Mouse (Mus musculus) regulatory T cell (primary cell): Measurements from ENCODE around the gene Rab4b.

ENCODE experiments used
- in situ Hi-C: fragments of 300-600 bp; cut with MboI, MseI; formaldehyde crosslinking; loops from one replicate; pipeline ENCODE4 v1.15.1; 2025; ENCODE audit warnings: high pct_unique_total_duplicates

Rab4b gene

GRCm38 (mm10) chr7:27185986-27186385 lies 7.3 kb upstream of the Rab4b start:
- in situ Hi-C loops, result loop anchor here (25.0 kb wide), 2 partner anchors 1499 to 1924 kb away; partner anchors contain the start of genes B9d2, Cic, Erf and Tgfb1

- in situ Hi-C loops, result loop anchor here (25.0 kb wide), 2 partner anchors 1498 to 1923 kb away; partner anchors contain the start of genes B9d2, Cic, Erf and Tgfb1
Observed at GRCm38 (mm10) chr7:27184964-27185363, 6.3 kb upstream of the Rab4b start.

DNA sequence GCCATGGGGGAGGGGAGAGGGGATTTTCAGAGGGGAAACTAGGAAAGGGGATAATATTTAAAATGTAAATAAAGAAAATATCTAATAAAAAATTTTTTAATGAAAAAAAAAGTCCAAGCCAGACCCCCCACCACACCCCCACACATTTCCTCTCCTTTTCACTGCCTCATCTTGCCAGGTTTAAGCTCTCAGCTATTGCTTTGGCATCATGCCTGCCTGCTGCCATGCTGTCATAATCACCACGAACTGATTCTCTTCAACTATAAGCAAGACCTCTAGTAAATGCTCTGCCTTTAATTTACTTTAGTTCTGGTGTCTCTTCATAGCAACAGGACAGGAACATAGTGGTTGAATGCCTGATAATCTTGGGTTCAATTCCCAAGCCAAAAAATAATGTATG lies 3.8 kb upstream of the Rab4b start:
- in situ Hi-C loops, result loop anchor here (25.0 kb wide), 2 partner anchors 1495 to 1920 kb away; partner anchors contain the start of genes B9d2, Cic, Erf and Tgfb1

DNA sequence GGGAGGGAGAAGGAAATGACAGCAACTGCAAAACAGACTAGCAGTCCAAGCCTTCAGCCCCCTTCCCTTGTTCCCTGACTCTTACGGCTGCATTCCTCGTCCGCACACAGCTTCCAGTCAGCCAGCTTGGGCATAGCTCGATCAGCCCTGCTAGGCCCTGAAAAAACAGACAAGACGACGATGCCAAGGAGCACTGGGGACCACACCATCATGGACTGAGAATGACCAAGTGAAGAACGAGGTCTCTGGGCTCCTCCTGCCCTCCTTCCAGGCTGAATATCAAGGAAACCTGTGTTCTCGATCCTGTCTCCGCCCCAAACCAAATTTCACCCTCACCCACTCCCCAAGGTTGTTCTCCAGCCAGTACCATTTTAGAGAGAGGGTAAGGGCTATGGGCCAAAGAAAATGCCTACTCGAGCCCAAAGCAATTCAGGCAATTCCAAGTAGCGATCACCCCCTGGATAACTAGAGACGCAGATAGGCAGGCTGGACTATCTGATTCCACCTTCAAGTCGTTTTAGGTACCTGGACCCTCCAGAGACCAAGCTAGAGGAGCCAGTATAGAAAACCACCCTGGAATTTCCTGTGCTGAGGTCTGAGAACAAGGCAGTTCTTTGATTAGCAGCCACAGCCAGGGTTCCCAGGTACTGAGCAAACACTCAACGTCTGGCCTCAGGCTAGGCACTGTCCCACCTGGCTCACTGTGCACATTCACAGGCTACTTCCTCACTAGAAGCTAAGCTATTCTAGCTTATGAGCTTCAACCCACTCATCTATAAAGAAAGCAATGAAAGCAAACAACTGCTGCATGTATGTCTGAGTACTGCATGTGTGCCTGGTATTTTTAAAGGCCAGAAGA lies 2.4 kb upstream of the Rab4b start, which contains the start of the genes Gm21983 and Mia:
Gene Gm21983 (minus strand): TSS at position 250 of the 859 bp plus-strand sequence.
Gene Mia (minus strand): TSS at position 321 of the 859 bp plus-strand sequence.
- in situ Hi-C loops, result loop anchor here (25.0 kb wide), 2 partner anchors 1494 to 1919 kb away; partner anchors contain the start of genes B9d2, Cic, Erf and Tgfb1

DNA sequence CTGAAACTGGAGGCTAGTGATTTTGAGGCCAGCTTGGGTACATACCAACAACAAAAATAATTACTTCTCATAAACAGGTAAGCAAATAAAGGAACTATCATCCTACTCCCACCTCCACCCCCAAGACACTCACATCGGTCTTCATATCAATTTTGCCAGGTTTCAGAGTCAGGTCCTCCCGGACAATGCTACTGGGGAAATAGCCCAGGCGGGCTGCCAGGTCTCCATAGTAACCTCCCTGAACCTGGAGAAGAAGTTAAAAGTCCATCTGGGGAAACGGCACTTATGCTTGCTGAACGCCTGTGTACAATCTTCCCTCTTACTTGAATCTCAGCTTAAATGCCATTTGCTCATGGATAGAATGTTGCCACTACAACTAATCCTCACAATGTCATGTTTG lies 1.3 kb upstream of the Rab4b start:
- in situ Hi-C loops, result loop anchor here (25.0 kb wide), 2 partner anchors 1493 to 1918 kb away; partner anchors contain the start of genes B9d2, Cic, Erf and Tgfb1

DNA sequence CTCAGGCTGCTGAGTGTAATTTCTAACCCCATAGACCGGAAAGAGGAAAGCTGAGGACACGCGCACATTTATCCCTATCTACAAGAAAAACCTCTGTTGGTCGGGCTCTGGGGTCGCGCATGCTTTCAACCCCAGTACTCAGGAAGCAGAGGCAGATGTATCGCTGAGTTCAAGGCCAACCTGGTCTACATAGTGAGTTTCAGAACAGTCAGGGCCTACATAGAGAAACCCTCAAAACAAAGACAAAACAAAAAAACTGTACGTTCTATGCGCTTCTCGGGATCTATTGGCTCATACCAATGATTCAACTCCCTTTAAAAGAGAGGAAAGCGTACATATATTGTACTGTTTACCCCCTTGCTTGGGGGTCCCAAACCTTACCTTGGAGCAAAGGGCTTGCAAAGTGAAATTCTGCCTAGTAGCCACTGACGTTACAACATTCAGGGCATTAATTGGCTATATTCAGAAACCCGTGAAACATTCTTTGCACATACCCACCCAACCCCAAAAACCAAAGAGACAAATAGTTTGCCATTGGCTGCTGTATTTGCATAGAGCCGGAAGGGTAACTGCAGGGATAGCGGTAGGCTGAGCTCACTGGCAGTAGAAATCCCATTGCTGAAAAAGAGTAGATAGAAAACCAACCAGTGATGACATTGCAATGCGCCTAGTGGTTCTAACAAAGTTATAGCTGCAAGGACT lies 672 bp upstream of the Rab4b start:
- in situ Hi-C loops, result loop anchor here (25.0 kb wide), 2 partner anchors 1492 to 1917 kb away; partner anchors contain the start of genes B9d2, Cic, Erf and Tgfb1

DNA sequence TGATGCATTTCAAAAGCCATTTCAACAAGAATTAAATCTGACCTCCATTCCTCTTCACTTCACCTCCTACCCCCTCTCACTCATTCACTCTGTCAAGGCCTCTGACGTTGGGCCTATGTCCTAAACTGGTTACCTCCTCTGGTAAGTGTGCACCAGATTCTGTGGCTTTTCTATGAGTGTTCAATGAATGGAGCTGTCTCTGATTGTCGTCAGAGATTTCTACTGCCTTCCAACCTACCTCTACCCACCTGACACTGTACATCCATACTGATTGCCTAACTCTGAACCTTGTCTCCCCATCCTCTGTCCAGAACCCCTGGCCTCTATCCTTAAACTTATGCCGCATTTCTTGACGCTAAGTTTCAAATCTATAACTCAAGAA lies 763 bp downstream of the Rab4b start:
- in situ Hi-C loops, result loop anchor here (25.0 kb wide), 2 partner anchors 1491 to 1916 kb away; partner anchors contain the start of genes B9d2, Cic, Erf and Tgfb1

DNA sequence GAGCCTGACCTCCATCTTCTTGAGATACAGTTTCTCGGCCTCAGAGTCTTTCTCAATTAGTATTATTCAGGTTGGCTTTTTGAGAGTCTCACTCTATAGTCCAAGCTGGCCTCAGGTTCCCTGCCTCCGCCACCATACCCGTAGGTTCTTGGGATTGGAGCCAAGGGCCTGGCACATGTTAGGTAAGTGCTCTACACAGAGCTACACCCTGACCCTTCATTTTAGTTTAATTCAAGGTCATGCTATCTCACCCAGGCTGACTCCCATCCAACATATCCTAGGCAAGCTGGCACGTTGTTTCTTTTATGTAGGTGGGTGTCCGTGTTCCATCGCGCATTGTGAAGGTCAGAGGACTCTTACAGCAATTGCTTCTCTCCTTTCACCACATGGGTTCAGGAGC lies 3.8 kb downstream of the Rab4b start:
- in situ Hi-C loops, result loop anchor here (25.0 kb wide), 2 partner anchors 1488 to 1913 kb away; partner anchors contain the start of genes B9d2, Cic, Erf and Tgfb1

DNA sequence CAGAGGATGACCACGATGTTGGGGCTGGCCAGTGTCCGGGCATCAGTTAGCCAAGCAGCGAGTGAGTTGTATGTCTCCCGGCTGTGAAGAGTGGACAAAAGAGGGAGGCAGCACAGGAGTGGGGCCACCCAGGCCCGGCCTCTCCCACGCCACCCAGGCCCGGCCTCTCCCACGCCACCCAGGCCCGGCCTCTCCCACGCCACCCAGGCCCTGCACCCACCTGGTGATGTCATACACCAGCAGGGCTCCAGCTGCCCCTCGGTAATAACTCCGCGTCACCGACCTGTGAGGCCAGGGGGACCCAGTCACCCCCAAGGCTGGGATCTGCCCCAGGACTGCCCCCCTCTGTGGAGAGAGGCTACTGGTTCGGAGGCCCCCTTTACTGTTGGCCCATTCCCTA lies 4.2 kb downstream of the Rab4b start:
- in situ Hi-C loops, result no loop called here

- in situ Hi-C loops, result no loop called here
Observed at GRCm38 (mm10) chr7:27170981-27171380, 7.7 kb downstream of the Rab4b start.

DNA sequence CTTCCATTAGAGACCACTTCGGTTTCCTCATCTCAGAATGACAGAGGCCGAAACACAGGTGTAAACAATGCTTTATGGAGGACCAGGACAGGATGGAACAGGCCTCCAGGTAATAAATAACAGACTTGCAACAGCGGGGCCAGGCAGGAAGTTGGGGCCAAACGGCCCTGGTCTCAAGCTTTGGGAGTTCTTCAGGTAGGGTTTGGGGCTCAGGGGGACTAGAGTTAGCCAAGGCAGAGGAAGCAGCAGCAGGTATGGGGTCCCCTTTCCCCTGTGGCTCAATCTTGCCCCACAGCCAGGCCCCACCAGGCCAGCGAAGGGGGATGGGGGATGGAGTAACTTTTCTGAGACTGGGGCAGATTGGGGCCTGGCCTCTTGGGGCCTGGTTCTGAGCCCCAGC lies 10.3 kb downstream of the Rab4b start:
- in situ Hi-C loops, result no loop called here

GRCm38 (mm10) chr7:27167475-27168094 lies 11.1 kb downstream of the Rab4b start:
- in situ Hi-C loops, result no loop called here

DNA sequence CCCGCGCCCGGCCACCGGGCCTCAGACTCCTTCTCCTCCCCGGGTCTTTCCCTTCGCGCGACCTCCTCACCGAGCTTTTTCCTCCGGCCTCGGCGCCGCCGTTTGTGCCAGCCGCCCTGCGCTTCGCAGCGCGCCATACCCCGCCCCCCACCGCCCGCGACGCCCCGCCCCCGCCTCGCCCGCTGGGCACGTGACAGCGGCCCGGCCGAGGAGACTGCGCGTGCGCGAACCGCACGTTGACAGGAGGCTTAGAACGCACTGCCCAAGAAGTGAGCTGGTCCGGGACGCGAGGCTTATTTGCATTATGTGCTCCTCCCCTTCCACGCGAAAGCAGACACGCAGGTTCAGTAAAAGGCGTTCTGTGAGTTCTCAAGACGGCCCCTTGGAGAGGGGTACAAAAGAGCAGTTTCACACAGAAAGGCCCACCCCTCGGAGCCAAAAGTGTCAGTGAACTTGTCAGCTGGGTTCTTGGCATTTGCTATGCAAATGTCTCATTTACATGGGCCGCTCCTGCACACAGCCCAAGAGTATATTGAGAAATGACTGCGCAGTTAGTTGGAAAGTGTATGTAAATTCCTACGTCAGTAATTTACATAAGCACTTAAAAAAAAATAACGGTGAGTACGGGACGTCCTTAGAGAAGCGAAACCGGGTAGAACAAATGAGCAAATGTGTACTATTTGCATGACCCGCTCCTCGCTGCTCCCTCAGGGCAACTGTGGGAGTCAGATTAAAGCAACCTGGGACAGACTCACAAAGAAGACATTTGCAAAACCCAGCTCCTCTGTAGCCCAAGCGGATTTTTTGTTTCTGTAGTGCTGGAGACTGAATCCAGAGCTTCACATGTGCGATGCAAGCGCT lies 11.9 kb downstream of the Rab4b start, which contains the start of gene Egln2:
Gene Egln2 (minus strand): TSS at position 189 of the 861 bp plus-strand sequence.
- in situ Hi-C loops, result no loop called here

DNA sequence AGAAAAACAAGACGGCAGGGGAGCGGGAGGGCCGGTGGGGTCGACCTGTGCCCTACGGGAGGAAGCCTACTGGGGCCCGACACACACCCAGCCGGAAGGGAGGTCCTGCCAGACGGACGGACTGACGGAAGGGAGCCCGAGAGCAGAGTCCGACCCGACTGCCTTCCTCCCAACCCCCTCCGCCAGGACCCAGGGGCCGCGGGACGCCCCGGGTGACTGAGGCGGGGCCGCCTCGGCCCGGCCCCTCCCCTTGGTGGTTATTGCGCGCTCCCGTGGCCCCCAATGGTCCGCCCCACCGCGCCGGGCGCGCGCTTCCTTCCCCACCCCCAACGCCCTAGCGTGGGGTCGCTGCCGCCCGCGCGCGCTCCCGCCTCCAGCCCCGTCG lies 12.5 kb downstream of the Rab4b start:
- in situ Hi-C loops, result no loop called here

GRCm38 (mm10) chr7:27165696-27166095 lies 13.0 kb downstream of the Rab4b start:
- in situ Hi-C loops, result no loop called here

DNA sequence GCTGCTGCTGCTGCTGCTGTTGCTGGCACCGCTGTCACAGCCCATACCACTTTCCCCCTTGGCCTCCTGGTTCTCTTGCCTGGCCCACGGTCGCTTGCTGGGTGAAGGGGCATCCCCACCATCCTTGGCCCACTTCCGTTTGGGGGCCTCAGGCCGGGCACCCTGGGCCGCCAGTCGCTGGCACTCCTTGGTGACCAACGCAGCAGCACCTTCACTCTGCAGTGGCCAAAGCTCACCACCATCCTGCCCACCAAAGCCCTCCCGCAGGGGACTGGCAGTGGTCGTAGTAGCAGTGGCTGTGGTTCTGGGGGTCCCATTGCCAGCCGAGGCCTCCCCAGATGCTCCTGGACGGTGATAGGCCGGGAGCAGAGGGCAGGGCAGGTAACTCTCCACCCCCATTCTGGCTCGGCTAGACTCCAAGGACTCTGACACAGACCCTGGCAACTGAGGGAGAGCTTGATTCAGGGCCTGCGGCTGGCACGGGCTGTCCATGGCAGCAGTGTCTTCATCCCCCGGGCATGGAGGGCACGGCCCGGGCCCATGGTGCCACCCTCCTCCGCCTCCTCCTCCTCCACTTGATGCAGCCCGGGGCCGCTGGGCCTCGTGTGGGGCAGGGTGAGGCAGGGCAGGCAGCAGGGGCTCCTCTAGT lies 13.6 kb downstream of the Rab4b start:
- in situ Hi-C loops, result no loop called here

DNA sequence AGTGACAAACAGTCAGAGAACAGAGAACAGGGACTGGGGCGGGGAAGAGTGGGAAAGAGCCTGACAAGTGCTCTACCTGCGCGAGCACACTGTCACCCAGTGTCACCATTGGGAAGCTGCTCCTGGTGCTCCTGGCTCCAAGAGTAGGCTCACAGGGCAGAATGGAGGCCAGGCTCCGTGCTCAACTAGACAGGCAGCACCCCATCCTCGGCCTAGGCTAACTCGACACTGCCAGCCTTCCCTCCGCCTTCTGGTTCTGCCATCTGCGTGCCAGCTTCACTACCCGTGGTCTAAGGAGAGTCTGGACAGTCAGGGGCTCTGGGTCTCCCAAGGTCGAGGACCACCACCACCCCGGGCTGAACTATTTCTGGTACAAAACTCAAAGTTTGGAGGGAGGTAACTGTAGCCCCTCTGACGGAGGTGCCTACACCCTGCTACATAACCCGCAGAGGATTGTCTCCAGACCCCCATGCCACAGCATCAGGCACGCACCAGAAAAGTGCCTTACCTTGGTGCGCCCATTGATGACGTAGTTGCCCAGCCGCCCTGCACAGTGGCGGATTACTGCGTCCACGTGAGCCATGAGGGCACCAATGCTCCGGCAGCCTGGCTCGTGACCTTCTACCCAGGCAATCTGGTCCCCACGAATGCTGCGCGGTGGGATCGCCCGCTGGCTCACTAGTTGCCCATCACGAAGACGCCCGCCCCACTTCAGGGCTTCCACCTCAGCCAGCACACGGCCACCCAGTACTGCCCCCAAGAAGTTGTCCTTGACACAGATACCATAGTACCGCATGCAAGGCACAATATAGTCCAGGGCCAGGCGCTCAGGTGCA lies 14.4 kb downstream of the Rab4b start:
- in situ Hi-C loops, result no loop called here

DNA sequence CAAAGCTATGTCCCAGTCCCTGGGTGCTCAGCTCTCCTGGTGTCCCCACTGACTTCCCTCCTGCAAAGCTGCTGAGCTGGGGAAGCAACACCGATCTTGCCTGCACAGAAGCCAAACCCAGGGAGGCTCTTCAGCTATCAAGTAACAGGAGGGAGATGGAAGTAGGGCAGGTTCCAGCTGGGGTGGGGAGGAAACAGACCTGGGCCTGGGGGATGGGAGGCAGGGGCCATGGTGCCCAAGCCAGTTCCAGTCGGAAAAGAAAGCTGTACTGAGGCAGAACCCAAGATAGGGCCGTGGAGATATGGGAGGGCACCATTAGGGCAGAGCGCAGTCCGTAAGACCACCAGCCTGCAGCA lies 15.3 kb downstream of the Rab4b start:
- in situ Hi-C loops, result no loop called here

DNA sequence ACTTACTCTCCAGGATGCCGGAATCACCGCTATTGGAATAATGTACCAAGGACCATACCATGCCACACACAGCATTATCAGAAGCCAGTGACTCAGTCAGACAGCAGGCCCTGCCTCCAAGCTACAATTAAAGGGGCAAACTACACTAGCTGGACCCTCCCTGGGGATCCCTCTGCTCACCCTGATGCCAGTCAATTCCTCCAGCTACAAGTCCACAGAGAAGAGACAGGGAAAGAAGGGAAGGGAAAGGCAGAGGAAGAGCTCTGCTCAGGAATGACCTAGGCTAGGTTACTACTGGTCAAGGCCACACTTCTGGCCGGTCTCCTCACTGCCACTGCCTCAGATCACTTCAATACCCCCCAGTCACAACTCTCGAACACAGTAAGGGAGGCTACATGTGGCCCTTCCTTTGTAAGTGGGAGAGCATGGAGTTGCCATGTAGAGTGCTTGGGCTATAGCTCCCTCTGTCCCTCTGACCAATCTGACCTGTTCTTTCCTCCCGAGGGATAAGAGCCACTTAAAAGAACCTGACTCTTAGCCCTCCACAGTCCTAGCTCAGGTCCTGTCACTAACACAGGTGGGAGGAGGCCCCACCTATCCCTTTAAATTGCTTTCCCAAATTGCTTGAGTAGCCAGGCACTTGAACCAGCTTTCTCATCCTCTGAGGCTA lies 15.8 kb downstream of the Rab4b start:
- in situ Hi-C loops, result no loop called here
